Comparison of ENCODE assay signal across 29 mouse cellular contexts in genomic region chr6:90232681-90233080, GRCm38 (mm10). TPM values are rescaled to one million over a fixed set of nuclear protein-coding genes. Genes with fewer than 3 reads are reported as not detected.
DNase-seq lines count a peak whose midpoint lies in the region; ATAC-seq lines count a peak whose summit lies in the region.
"Had no signal": no experiment of that assay in that cellular context is flagged by ENCODE, and none has a peak within 500 bp of the region (broad histone marks: within the 10 kb centered on the region; RNA-seq: fewer than 3 reads in every experiment).

No protein-coding gene starts in this region.

- no peaks in the 10 kb centered on the region for H3K27me3 ChIP-seq in midbrain, embryonic 13.5 days
- H3K27me3 ChIP-seq: embryonic facial prominence, embryonic 12.5 days; forebrain, embryonic 12.5 days; hindbrain, embryonic 15.5 days had no signal

- H3K9ac ChIP-seq in midbrain, embryonic 13.5 days (replicated peaks): no peak overlapping the region
- H3K9ac ChIP-seq: embryonic facial prominence, embryonic 12.5 days; forebrain, embryonic 12.5 days; hindbrain, embryonic 15.5 days had no signal

- H3K4me2 ChIP-seq in midbrain, embryonic 13.5 days (replicated peaks): no peak overlapping the region
- H3K4me2 ChIP-seq: embryonic facial prominence, embryonic 12.5 days; forebrain, embryonic 12.5 days; hindbrain, embryonic 15.5 days had no signal

- WGBS in midbrain, embryonic 13.5 days: 68% methylated on average over 27 of the region's 27 CpGs

- H3K4me1 ChIP-seq in midbrain, embryonic 13.5 days (replicated peaks): no peaks in the 10 kb centered on the region
- H3K4me1 ChIP-seq: embryonic facial prominence, embryonic 12.5 days; forebrain, embryonic 12.5 days; heart, embryonic 10.5 days; hindbrain, embryonic 15.5 days had no signal

- ATAC-seq in midbrain, embryonic 13.5 days: no peak
- ATAC-seq: activated CD4-positive, CD25-positive, alpha-beta regulatory T cell, adult 4 months; CD4-positive, CD25-positive, alpha-beta regulatory T cell, adult 4 months; forebrain, embryonic 16.5 days; intestine, embryonic 16.5 days had no signal

- no peak overlapping the region for H3K4me3 ChIP-seq in midbrain, embryonic 13.5 days (replicated peaks)
- H3K4me3 ChIP-seq: embryonic facial prominence, embryonic 12.5 days; forebrain, embryonic 12.5 days; heart, embryonic 10.5 days; hindbrain, embryonic 15.5 days had no signal

- H3K36me3 ChIP-seq in midbrain, embryonic 13.5 days: no peaks in the 10 kb centered on the region
- H3K36me3 ChIP-seq: embryonic facial prominence, embryonic 12.5 days; forebrain, embryonic 12.5 days; G1E; heart, embryonic 10.5 days; hindbrain, embryonic 15.5 days had no signal

- no peak overlapping the region for H3K27ac ChIP-seq in midbrain, embryonic 13.5 days
- H3K27ac ChIP-seq: embryonic facial prominence, embryonic 12.5 days; forebrain, embryonic 12.5 days; heart, embryonic 10.5 days; hindbrain, embryonic 15.5 days had no signal

- H3K9me3 ChIP-seq in midbrain, embryonic 13.5 days: peaks cover 14% of the 10 kb centered on the region; the same call in 1 of the 2 replicates
- H3K9me3 ChIP-seq: G1E; hindbrain, embryonic 15.5 days had no signal

- DNase-seq in embryo, embryonic 11 days: peak; percentile 2
- DNase-seq in embryo, embryonic 10 days (ENCODE audit: low spot score): no peak
- DNase-seq in retina, embryonic 14.5 days (ENCODE audit: low spot score): peak; percentile 4
- DNase-seq in retina, postnatal 1 day: no peak
- DNase-seq in R1 (ENCODE audit: low read depth, low spot score): peak; percentile 79
- peak; percentile 10 for DNase-seq in testis, postnatal 14 days (ENCODE audit: low spot score)
- no peak for DNase-seq in layer of hippocampus, adult 18-20 months (ENCODE audit: low spot score in 2 of 2)
- DNase-seq: adrenal gland, postnatal 25 days; B cell, adult 2 months; cerebellum, adult 18-20 months; cerebellum, adult 9-11 months; cerebellum, postnatal 36 days; gastrocnemius, postnatal 25 days; heart, adult 18-20 months had no signal

RNA-seq across cellular contexts. Expression of gene Vmn1r53, which starts 8.4 kb away (rescaled TPM):
- not detected in 2 replicates for polyA plus RNA-seq in midbrain, embryonic 13.5 days (2015; fragmentation: Nextera tagmentation; extraction: Ambion mirVana)
- not detected for total RNA-seq in layer of hippocampus, adult 18-20 months (2021)
- total RNA-seq: adrenal gland, adult 18-20 months; adrenal gland, postnatal 25 days; gastrocnemius, postnatal 25 days; heart, adult 18-20 months; heart, postnatal 25 days had no signal
- polyA plus RNA-seq: activated CD4-positive, CD25-positive, alpha-beta regulatory T cell, adult 4 months; CD4-positive, CD25-positive, alpha-beta regulatory T cell, adult 4 months; embryonic facial prominence, embryonic 12.5 days; forebrain, embryonic 12.5 days; forebrain, embryonic 16.5 days; frontal cortex, adult 2 months; G1E; heart, embryonic 10.5 days; heart, embryonic 16.5 days; hindbrain, embryonic 11.5 days; hindbrain, embryonic 15.5 days had no signal

RNA-seq across cellular contexts. Expression of gene Vmn1r54, which starts 13.4 kb away (rescaled TPM):
- not detected in 2 replicates for polyA plus RNA-seq in midbrain, embryonic 13.5 days (2015; fragmentation: Nextera tagmentation; extraction: Ambion mirVana)
- not detected for total RNA-seq in layer of hippocampus, adult 18-20 months (2021)
- total RNA-seq: adrenal gland, adult 18-20 months; adrenal gland, postnatal 25 days; gastrocnemius, postnatal 25 days; heart, adult 18-20 months; heart, postnatal 25 days had no signal
- polyA plus RNA-seq: CD4-positive, CD25-positive, alpha-beta regulatory T cell, adult 4 months; embryonic facial prominence, embryonic 12.5 days; forebrain, embryonic 12.5 days; forebrain, embryonic 16.5 days; frontal cortex, adult 2 months; G1E; heart, embryonic 10.5 days; heart, embryonic 16.5 days; hindbrain, embryonic 11.5 days; hindbrain, embryonic 15.5 days; intestine, embryonic 16.5 days had no signal

RNA-seq across cellular contexts. Expression of gene V1ra8, which starts 30.1 kb away (rescaled TPM):
- polyA plus RNA-seq in midbrain, embryonic 13.5 days (2015; fragmentation: Nextera tagmentation; extraction: Ambion mirVana): not detected in 2 replicates
- total RNA-seq in layer of hippocampus, adult 18-20 months (2021): not detected
- total RNA-seq: adrenal gland, adult 18-20 months; adrenal gland, postnatal 25 days; gastrocnemius, postnatal 25 days; heart, adult 18-20 months; heart, postnatal 25 days had no signal
- polyA plus RNA-seq: activated CD4-positive, CD25-positive, alpha-beta regulatory T cell, adult 4 months; CD4-positive, CD25-positive, alpha-beta regulatory T cell, adult 4 months; embryonic facial prominence, embryonic 12.5 days; forebrain, embryonic 12.5 days; forebrain, embryonic 16.5 days; frontal cortex, adult 2 months; G1E; heart, embryonic 10.5 days; heart, embryonic 16.5 days; hindbrain, embryonic 11.5 days; hindbrain, embryonic 15.5 days; intestine, embryonic 16.5 days had no signal

RNA-seq across cellular contexts. Expression of gene Vmn1r52, which starts 58.1 kb away (rescaled TPM):
- polyA plus RNA-seq in midbrain, embryonic 13.5 days (2015; fragmentation: Nextera tagmentation; extraction: Ambion mirVana): not detected in 2 replicates
- not detected for total RNA-seq in layer of hippocampus, adult 18-20 months (2021)
- total RNA-seq: adrenal gland, adult 18-20 months; adrenal gland, postnatal 25 days; gastrocnemius, postnatal 25 days; heart, adult 18-20 months; heart, postnatal 25 days had no signal
- polyA plus RNA-seq: activated CD4-positive, CD25-positive, alpha-beta regulatory T cell, adult 4 months; CD4-positive, CD25-positive, alpha-beta regulatory T cell, adult 4 months; embryonic facial prominence, embryonic 12.5 days; forebrain, embryonic 12.5 days; forebrain, embryonic 16.5 days; frontal cortex, adult 2 months; G1E; heart, embryonic 10.5 days; heart, embryonic 16.5 days; hindbrain, embryonic 11.5 days; hindbrain, embryonic 15.5 days; intestine, embryonic 16.5 days had no signal

Comparison
In these comparisons a context has a peak if more than half of its experiments do, and no peak if none do; other contexts are left out.
1. DNase-seq: peak in embryo, embryonic 11 days (single experiment), retina, embryonic 14.5 days (single experiment), R1 (single experiment) and testis, postnatal 14 days (single experiment); none in embryo, embryonic 10 days (single experiment), retina, postnatal 1 day (single experiment) and layer of hippocampus, adult 18-20 months (0 of 2).